Mouse (Mus musculus): ENCODE data around the gene Cln6.
"Not testable (repeated sequence)": the region's sequence is repeated elsewhere in the genome, so short reads cannot be mapped to it uniquely, and the experiment has no call there.

DNA sequence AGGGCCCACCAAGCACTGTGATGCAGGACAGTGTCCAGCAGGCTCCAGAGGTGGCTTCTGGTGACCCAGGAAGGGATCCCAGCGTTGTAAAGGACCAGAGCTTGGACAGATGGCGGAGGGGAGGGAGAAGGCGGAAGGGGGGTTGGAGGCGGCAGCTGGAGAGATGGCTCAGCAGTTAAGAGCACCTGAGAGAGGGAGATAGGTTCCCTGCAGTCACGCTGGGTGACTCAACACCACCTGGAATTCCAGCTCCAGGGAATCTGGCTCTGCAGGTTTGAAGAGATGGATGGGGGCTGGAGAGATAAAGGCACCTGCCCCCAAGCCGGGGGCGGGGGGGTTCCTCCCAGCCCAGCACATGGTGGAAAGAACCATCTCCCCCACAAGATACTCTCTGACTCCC lies 21.5 kb downstream of the Cln6 start:
- TF ChIP-seq CTCF (IDR thresholded peaks at IDR 0.05; ENCODE audit: low read depth, low read length); POLR2A (IDR thresholded peaks at IDR 0.05; ENCODE audit: extremely low read depth, insufficient read depth, low read length): not testable (repeated sequence)

Data from liver, adult 2 months (tissue).